Mouse (Mus musculus) neutrophil, adult 59 days (primary cell): ENCODE measurements around the gene Mup6. TPM values are rescaled to one million over a fixed set of nuclear protein-coding genes. Genes with fewer than 3 reads are reported as not detected.

Source experiments
- total RNA-seq, 2 experiments: library from RNA; stranded (reverse); gene quantifications; 1 replicate in 1 of 2; 2 replicates in 1 of 2; pipeline ENCODE4 v1.2.4; 2023

Gene Mup6
- total RNA-seq, result not detected

GRCm38 (mm10) chr4:59963405-59964344 lies at the start of gene Mup6:
Gene Mup6, plus strand, starts transcription at chr4:59964294.

GRCm38 (mm10) chr4:59914608-59915403 lies 49.3 kb upstream of the Mup6 start, which contains the start of gene Slc46a2:
Gene Slc46a2, minus strand, starts transcription at chr4:59915056.

GRCm38 (mm10) chr4:59960610-59961009 lies 3.5 kb upstream of the Mup6 start, which contains the start of gene Mup4:
Gene Mup4, minus strand, starts transcription at chr4:59960710.

Other genes starting within 250 kb of the Mup6 start
- gene Inip, start 162.7 kb upstream of the Mup6 start, total RNA-seq, result 10 to 100 TPM; 26.9 to 28.5 TPM
- gene Snx30, start 158.5 kb upstream of the Mup6 start, total RNA-seq, result 10 to 100 TPM; 20.1 to 25.1 TPM
- not detected for gene Slc46a2, start 49.2 kb upstream of the Mup6 start, total RNA-seq
- not detected for gene Mup4, start 3.6 kb upstream of the Mup6 start, total RNA-seq
- not detected for gene Mup7, start 106.2 kb downstream of the Mup6 start, total RNA-seq
- not detected for gene Mup2, start 190.0 kb downstream of the Mup6 start, total RNA-seq